In genomic region chr11:87758957-87759608, GRCm38 (mm10) we compare ENCODE assay signal across 13 mouse cellular contexts. TPM values are rescaled to one million over a fixed set of nuclear protein-coding genes. Genes with fewer than 3 reads are reported as not detected.
DNase-seq lines count a peak whose midpoint lies in the region; ATAC-seq lines count a peak whose summit lies in the region.
"Had no signal": no experiment of that assay in that cellular context is flagged by ENCODE, and none has a peak within 500 bp of the region (broad histone marks: within the 10 kb centered on the region; RNA-seq: fewer than 3 reads in every experiment).

No protein-coding gene starts in this region.

- peaks cover 38% of the 10 kb centered on the region for H3K27me3 ChIP-seq in liver, embryonic 16.5 days (ENCODE audit: control insufficient read depth, insufficient read depth, low read depth, low read length)
- H3K27me3 ChIP-seq: neural tube, embryonic 15.5 days had no signal

- no peak overlapping the region for H3K4me3 ChIP-seq in liver, embryonic 16.5 days (ENCODE audit: low read depth, low read length)

- peaks cover 29% of the 10 kb centered on the region for H3K4me1 ChIP-seq in liver, embryonic 16.5 days (ENCODE audit: control insufficient read depth, low read depth, low read length)

- 0 out of 2 replicates have a peak overlapping the region, but pooled peaks have one; percentile 80 for H3K4me2 ChIP-seq in liver, embryonic 16.5 days (ENCODE audit: low read depth, low read length)

- 17% methylated on average over 4 of the region's 4 CpGs for WGBS in liver, embryonic 16.5 days (ENCODE audit: insufficient replicate concordance)

- DNase-seq in spleen, postnatal 36 days (ENCODE audit: low spot score in 2 of 2): peak; percentile 33 to 55
- no peak for DNase-seq in spleen, adult 12 weeks (ENCODE audit: low spot score)
- DNase-seq in MEL-GATA-1-ER (ENCODE audit: extremely low read depth, low read depth): peak; percentile 80
- DNase-seq in frontal cortex, adult 2 months (ENCODE audit: extremely low spot score in 1 of 2, low spot score in 1 of 2): no peak
- DNase-seq in right cerebral cortex, adult 2 months (ENCODE audit: low spot score in 2 of 2): no peak
- no peak for DNase-seq in frontal cortex, postnatal 14 days (ENCODE audit: low spot score in 2 of 2)
- DNase-seq: adrenal gland, adult 8-10 months; cerebellum, adult 11-12 months; kidney, adult 2 months had no signal

- peak overlapping the region; percentile 79 for H3K27ac ChIP-seq in liver, embryonic 16.5 days (ENCODE audit: low read length)
- H3K27ac ChIP-seq: macrophage had no signal

- ATAC-seq in liver, embryonic 16.5 days (ENCODE audit: low read depth): peak; percentile 2
- ATAC-seq: forebrain, embryonic 13.5 days had no signal

- H3K36me3 ChIP-seq in liver, embryonic 16.5 days (ENCODE audit: control insufficient read depth, insufficient read depth): peaks cover 13% of the 10 kb centered on the region
- H3K36me3 ChIP-seq: neural tube, embryonic 15.5 days had no signal

- H3K9me3 ChIP-seq in liver, embryonic 16.5 days (replicated peaks; ENCODE audit: control insufficient read depth, low read length): no peaks in the 10 kb centered on the region
- H3K9me3 ChIP-seq: forebrain, embryonic 13.5 days; neural tube, embryonic 15.5 days had no signal

- no peak overlapping the region for H3K9ac ChIP-seq in liver, embryonic 16.5 days (ENCODE audit: low read depth, low read length)

RNA-seq across cellular contexts. Expression of gene Tspoap1, which starts 1.3 kb away (rescaled TPM):
- polyA plus RNA-seq in liver, embryonic 16.5 days (2015; fragmentation: Nextera tagmentation; extraction: Ambion mirVana): 1.7 and 2.7 TPM in 2 replicates
- polyA plus RNA-seq in frontal cortex, adult 2 months (2012; rRNA removed): 294 and 326 TPM in 2 replicates

RNA-seq across cellular contexts. Expression of gene Supt4a, which starts 21.7 kb away (rescaled TPM):
- polyA plus RNA-seq in liver, embryonic 16.5 days (2015; fragmentation: Nextera tagmentation; extraction: Ambion mirVana): 180 and 196 TPM in 2 replicates
- polyA plus RNA-seq in frontal cortex, adult 2 months (2012; rRNA removed): 146 and 148 TPM in 2 replicates

RNA-seq across cellular contexts. Expression of gene Mpo, which starts 34.3 kb away (rescaled TPM):
- polyA plus RNA-seq in liver, embryonic 16.5 days (2015; fragmentation: Nextera tagmentation; extraction: Ambion mirVana): 420 and 425 TPM in 2 replicates
- polyA plus RNA-seq in frontal cortex, adult 2 months (2012; rRNA removed): 0.34 TPM in 1 of 2 replicates, not detected in the other

Comparison
In these comparisons a context has a peak if more than half of its experiments do, and no peak if none do; other contexts are left out.
1. DNase-seq: peak in spleen, postnatal 36 days (2 of 2) and MEL-GATA-1-ER (single experiment); none in spleen, adult 12 weeks (single experiment), frontal cortex, adult 2 months (0 of 2), right cerebral cortex, adult 2 months (0 of 2) and frontal cortex, postnatal 14 days (0 of 2).
2. RNA of gene Tspoap1, which starts 1.3 kb away (polyA plus RNA-seq): 294 to 326 TPM in frontal cortex, adult 2 months; 1.7 to 2.7 TPM in liver, embryonic 16.5 days; every median in the first group is over 10 times any median in the second.
3. RNA of gene Mpo, which starts 34.3 kb away (polyA plus RNA-seq): 420 to 425 TPM in liver, embryonic 16.5 days; 0.34 TPM in frontal cortex, adult 2 months; every median in the first group is over 100 times any median in the second.